Mouse (Mus musculus): ENCODE results near the gene Nrf1. TPM values are rescaled to one million over a fixed set of nuclear protein-coding genes. Genes with fewer than 3 reads are reported as not detected.
A peak's percentile ranks its signal among the peaks of the same experiment; 100 is the strongest.

Gene Nrf1
- polyA plus RNA-seq, 1 experiment from 2014 or later: 61.7 TPM

- no peak overlapping the region for H3K4me3 ChIP-seq
- H3K9me3 ChIP-seq: no peaks in the 10 kb centered on the region
- H3K27ac ChIP-seq: no peak overlapping the region
- DNase-seq (ENCODE audit: low spot score): no peak
- H3K36me3 ChIP-seq: no peaks in the 10 kb centered on the region
- WGBS: 44% methylated on average over 1 of the region's 1 CpGs
- no peaks in the 10 kb centered on the region for H3K4me1 ChIP-seq
- H3K27me3 ChIP-seq (ENCODE audit: insufficient read depth, poor library complexity, severe bottlenecking): no peaks in the 10 kb centered on the region
Observed at GRCm38 (mm10) chr6:30041498-30041897, 6.3 kb upstream of the Nrf1 start.

- H3K27me3 ChIP-seq (ENCODE audit: insufficient read depth, poor library complexity, severe bottlenecking): no peaks in the 10 kb centered on the region
- no peaks in the 10 kb centered on the region for H3K9me3 ChIP-seq
- no peak overlapping the region for H3K27ac ChIP-seq
- no peaks in the 10 kb centered on the region for H3K36me3 ChIP-seq
- H3K4me1 ChIP-seq: no peaks in the 10 kb centered on the region
- WGBS: 75% methylated on average over 3 of the region's 3 CpGs
- no peak for DNase-seq (ENCODE audit: low spot score)
- no peak overlapping the region for H3K4me3 ChIP-seq
Observed at GRCm38 (mm10) chr6:30042483-30042882, 5.3 kb upstream of the Nrf1 start.

GRCm38 (mm10) chr6:30048163-30048500 lies 344 bp downstream of the Nrf1 start:
- Histone ChIP-seq H3K4me3 (peak overlapping the region; percentile 97), H3K9me3 (no peaks in the 10 kb centered on the region), H3K36me3 (no peaks in the 10 kb centered on the region), H3K27me3 (ENCODE audit: insufficient read depth, poor library complexity, severe bottlenecking) (no peaks in the 10 kb centered on the region), H3K27ac (peak overlapping the region; percentile 100), H3K4me1 (peaks cover 21% of the 10 kb centered on the region)
- WGBS: 1% methylated on average over 45 of the region's 45 CpGs
- no peak for DNase-seq (ENCODE audit: low spot score)

GRCm38 (mm10) chr6:30048501-30049353 lies 939 bp downstream of the Nrf1 start:
- under 1% methylated on average over 54 of the region's 54 CpGs for WGBS
- no peaks in the 10 kb centered on the region for H3K27me3 ChIP-seq (ENCODE audit: insufficient read depth, poor library complexity, severe bottlenecking)
- H3K9me3 ChIP-seq: no peaks in the 10 kb centered on the region
- peak overlapping the region; percentile 100 for H3K27ac ChIP-seq
- peaks cover 21% of the 10 kb centered on the region for H3K4me1 ChIP-seq
- H3K4me3 ChIP-seq: peak overlapping the region; percentile 97
- 0 out of 2 replicates have a peak, but pooled peaks cover 1% of the 10 kb centered on the region for H3K36me3 ChIP-seq
- peak; percentile 87 for DNase-seq (ENCODE audit: low spot score)

- H3K27ac ChIP-seq: no peak overlapping the region
- WGBS: 90% methylated on average over 1 of the region's 1 CpGs
- H3K36me3 ChIP-seq: 0 out of 2 replicates have a peak, but pooled peaks cover 4% of the 10 kb centered on the region
Observed at GRCm38 (mm10) chr6:30053116-30053515, 5.3 kb downstream of the Nrf1 start.

GRCm38 (mm10) chr6:30062544-30062943 lies 14.8 kb downstream of the Nrf1 start:
- 93% methylated on average over 2 of the region's 2 CpGs for WGBS
- DNase-seq (ENCODE audit: low spot score): no peak

More at GRCm38 (mm10) chr6:30053116-30053515, 5.3 kb downstream of the Nrf1 start:
- Histone ChIP-seq H3K4me1 (peaks cover 21% of the 10 kb centered on the region), H3K27me3 (ENCODE audit: insufficient read depth, poor library complexity, severe bottlenecking) (no peaks in the 10 kb centered on the region), H3K9me3 (no peaks in the 10 kb centered on the region), H3K4me3 (no peak overlapping the region)
- no peak for DNase-seq (ENCODE audit: low spot score)

GRCm38 (mm10) chr6:30065369-30065768 lies 17.6 kb downstream of the Nrf1 start:
- Histone ChIP-seq H3K9me3 (no peaks in the 10 kb centered on the region), H3K27me3 (ENCODE audit: insufficient read depth, poor library complexity, severe bottlenecking) (no peaks in the 10 kb centered on the region), H3K4me3 (no peak overlapping the region), H3K4me1 (no peaks in the 10 kb centered on the region), H3K36me3 (no peaks in the 10 kb centered on the region), H3K27ac (no peak overlapping the region)
- no peak for DNase-seq (ENCODE audit: low spot score)
- 80% methylated on average over 2 of the region's 2 CpGs for WGBS

More at GRCm38 (mm10) chr6:30062544-30062943, 14.8 kb downstream of the Nrf1 start:
- Histone ChIP-seq H3K27me3 (ENCODE audit: insufficient read depth, poor library complexity, severe bottlenecking) (no peaks in the 10 kb centered on the region), H3K36me3 (no peaks in the 10 kb centered on the region), H3K4me3 (no peak overlapping the region), H3K27ac (no peak overlapping the region), H3K9me3 (no peaks in the 10 kb centered on the region), H3K4me1 (no peaks in the 10 kb centered on the region)

GRCm38 (mm10) chr6:30066746-30067145 lies 19.0 kb downstream of the Nrf1 start:
- DNase-seq (ENCODE audit: low spot score): no peak
- Histone ChIP-seq H3K36me3 (no peaks in the 10 kb centered on the region), H3K27me3 (ENCODE audit: insufficient read depth, poor library complexity, severe bottlenecking) (no peaks in the 10 kb centered on the region), H3K4me1 (no peaks in the 10 kb centered on the region), H3K9me3 (no peaks in the 10 kb centered on the region), H3K27ac (no peak overlapping the region), H3K4me3 (no peak overlapping the region)
- 91% methylated on average over 2 of the region's 2 CpGs for WGBS

- no peak overlapping the region for H3K27ac ChIP-seq
- H3K27me3 ChIP-seq (ENCODE audit: insufficient read depth, poor library complexity, severe bottlenecking): no peaks in the 10 kb centered on the region
- H3K9me3 ChIP-seq: no peaks in the 10 kb centered on the region
- H3K4me1 ChIP-seq: peaks cover 15% of the 10 kb centered on the region
- no peaks in the 10 kb centered on the region for H3K36me3 ChIP-seq
- DNase-seq (ENCODE audit: low spot score): no peak
- 86% methylated on average over 3 of the region's 3 CpGs for WGBS
- H3K4me3 ChIP-seq: no peak overlapping the region
Observed at GRCm38 (mm10) chr6:30072476-30072875, 24.7 kb downstream of the Nrf1 start.

- no peak for DNase-seq (ENCODE audit: low spot score)
- Histone ChIP-seq H3K27ac (peak overlapping the region; percentile 47; the same call in 1 of the 2 replicates), H3K4me3 (no peak overlapping the region), H3K27me3 (ENCODE audit: insufficient read depth, poor library complexity, severe bottlenecking) (no peaks in the 10 kb centered on the region), H3K4me1 (peaks cover 36% of the 10 kb centered on the region), H3K9me3 (no peaks in the 10 kb centered on the region), H3K36me3 (no peaks in the 10 kb centered on the region)
- 85% methylated on average over 4 of the region's 4 CpGs for WGBS
Observed at GRCm38 (mm10) chr6:30078938-30079529, 31.2 kb downstream of the Nrf1 start.

- H3K27ac ChIP-seq: no peak overlapping the region
- no peak for DNase-seq (ENCODE audit: low spot score)
- no peaks in the 10 kb centered on the region for H3K9me3 ChIP-seq
- H3K36me3 ChIP-seq: no peaks in the 10 kb centered on the region
- WGBS: 87% methylated on average over 3 of the region's 3 CpGs
- H3K4me1 ChIP-seq: peaks cover 31% of the 10 kb centered on the region
- H3K27me3 ChIP-seq (ENCODE audit: insufficient read depth, poor library complexity, severe bottlenecking): no peaks in the 10 kb centered on the region
- H3K4me3 ChIP-seq: no peak overlapping the region
Observed at GRCm38 (mm10) chr6:30081339-30081738, 33.6 kb downstream of the Nrf1 start.

- DNase-seq (ENCODE audit: low spot score): no peak
- Histone ChIP-seq H3K27me3 (ENCODE audit: insufficient read depth, poor library complexity, severe bottlenecking) (no peaks in the 10 kb centered on the region), H3K27ac (no peak overlapping the region), H3K36me3 (no peaks in the 10 kb centered on the region), H3K4me3 (no peak overlapping the region), H3K4me1 (peaks cover 31% of the 10 kb centered on the region), H3K9me3 (no peaks in the 10 kb centered on the region)
- 87% methylated on average over 1 of the region's 1 CpGs for WGBS
Observed at GRCm38 (mm10) chr6:30083307-30083706, 35.5 kb downstream of the Nrf1 start.

- no peak for DNase-seq (ENCODE audit: low spot score)
- Histone ChIP-seq H3K4me3 (no peak overlapping the region), H3K36me3 (peaks cover 9% of the 10 kb centered on the region), H3K4me1 (peaks cover 12% of the 10 kb centered on the region; the same call in 1 of the 2 replicates), H3K27ac (no peak overlapping the region), H3K9me3 (no peaks in the 10 kb centered on the region), H3K27me3 (ENCODE audit: insufficient read depth, poor library complexity, severe bottlenecking) (no peaks in the 10 kb centered on the region)
- WGBS: 73% methylated on average over 2 of the region's 2 CpGs
Observed at GRCm38 (mm10) chr6:30085351-30085750, 37.6 kb downstream of the Nrf1 start.

Data from heart, embryonic 10.5 days (tissue).